Mouse (Mus musculus): ENCODE data around the gene Hist1h1a. TPM values are rescaled to one million over a fixed set of nuclear protein-coding genes. Genes with fewer than 3 reads are reported as not detected.
"Not testable (repeated sequence)": the region's sequence is repeated elsewhere in the genome, so short reads cannot be mapped to it uniquely, and the experiment has no call there.

Gene Hist1h1a
- polyA plus RNA-seq (2014; fragmentation: Nextera tagmentation; extraction: Ambion mirVana) = 2.4 and 3.6 TPM in 2 replicates

GRCm38 (mm10) chr13:23763586-23764323 is at the start of gene Hist1h1a:
Gene Hist1h1a (plus strand): TSS chr13:23763666.
- ATAC-seq (ENCODE audit: insufficient number of reproducible peaks, insufficient read depth, low FRiP score, low read depth) = peak; percentile 74
- peak within 1 kb of the TSS; percentile 67 for H3K4me2 ChIP-seq (replicated peaks; ENCODE audit: low read depth, low read length)
- peak within 1 kb of the TSS; percentile 55 for H3K9ac ChIP-seq (replicated peaks; ENCODE audit: low read depth, low read length)
- H3K9me3 ChIP-seq (ENCODE audit: control insufficient read depth, low read depth, low read length) = no peaks in the 10 kb centered on the region
- WGBS = 3% methylated on average over 34 of the region's 34 CpGs
- H3K4me3 ChIP-seq (ENCODE audit: low read depth, low read length) = peak within 1 kb of the TSS; percentile 50
- H3K4me1 ChIP-seq (ENCODE audit: control insufficient read depth, insufficient read depth, low read length) = peaks cover 11% of the 10 kb centered on the region
- H3K27me3 ChIP-seq (ENCODE audit: control insufficient read depth, insufficient read depth, low read length) = no peaks in the 10 kb centered on the region
- peak within 1 kb of the TSS; percentile 98 for H3K27ac ChIP-seq (ENCODE audit: low read length)
- H3K36me3 ChIP-seq (ENCODE audit: control insufficient read depth, insufficient read depth, low read length) = no peaks in the 10 kb centered on the region

GRCm38 (mm10) chr13:23716261-23717042 is 47.0 kb upstream of the Hist1h1a start:
- WGBS = 86% methylated on average over 5 of the region's 5 CpGs
- no peak overlapping the region for H3K4me3 ChIP-seq (ENCODE audit: low read depth, low read length)
- H3K9ac ChIP-seq (replicated peaks; ENCODE audit: low read depth, low read length) = no peak overlapping the region
- H3K36me3 ChIP-seq (ENCODE audit: control insufficient read depth, insufficient read depth, low read length) = no peaks in the 10 kb centered on the region
- ATAC-seq (ENCODE audit: insufficient number of reproducible peaks, insufficient read depth, low FRiP score, low read depth) = no peak
- no peak overlapping the region for H3K27ac ChIP-seq (ENCODE audit: low read length)
- no peak overlapping the region for H3K4me2 ChIP-seq (replicated peaks; ENCODE audit: low read depth, low read length)
- H3K9me3 ChIP-seq (ENCODE audit: control insufficient read depth, low read depth, low read length) = no peaks in the 10 kb centered on the region
- no peaks in the 10 kb centered on the region for H3K27me3 ChIP-seq (ENCODE audit: control insufficient read depth, insufficient read depth, low read length)
- H3K4me1 ChIP-seq (ENCODE audit: control insufficient read depth, insufficient read depth, low read length) = no peaks in the 10 kb centered on the region

GRCm38 (mm10) chr13:23717176-23717575 is 46.3 kb upstream of the Hist1h1a start:
- H3K4me2 ChIP-seq (replicated peaks; ENCODE audit: low read depth, low read length) = no peak overlapping the region
- H3K4me1 ChIP-seq (ENCODE audit: control insufficient read depth, insufficient read depth, low read length) = no peaks in the 10 kb centered on the region
- H3K27ac ChIP-seq (ENCODE audit: low read length) = no peak overlapping the region
- H3K9ac ChIP-seq (replicated peaks; ENCODE audit: low read depth, low read length) = no peak overlapping the region
- no peaks in the 10 kb centered on the region for H3K9me3 ChIP-seq (ENCODE audit: control insufficient read depth, low read depth, low read length)
- no peaks in the 10 kb centered on the region for H3K27me3 ChIP-seq (ENCODE audit: control insufficient read depth, insufficient read depth, low read length)
- H3K36me3 ChIP-seq (ENCODE audit: control insufficient read depth, insufficient read depth, low read length) = no peaks in the 10 kb centered on the region
- no peak overlapping the region for H3K4me3 ChIP-seq (ENCODE audit: low read depth, low read length)
- 51% methylated on average over 11 of the region's 11 CpGs for WGBS
- no peak for ATAC-seq (ENCODE audit: insufficient number of reproducible peaks, insufficient read depth, low FRiP score, low read depth)

- not testable (repeated sequence) for H3K9me3 ChIP-seq (ENCODE audit: control insufficient read depth, low read depth, low read length); H3K27me3 ChIP-seq (ENCODE audit: control insufficient read depth, insufficient read depth, low read length); H3K9ac ChIP-seq (replicated peaks; ENCODE audit: low read depth, low read length); H3K36me3 ChIP-seq (ENCODE audit: control insufficient read depth, insufficient read depth, low read length); H3K4me2 ChIP-seq (replicated peaks; ENCODE audit: low read depth, low read length); H3K27ac ChIP-seq (ENCODE audit: low read length); H3K4me3 ChIP-seq (ENCODE audit: low read depth, low read length); ATAC-seq (ENCODE audit: insufficient number of reproducible peaks, insufficient read depth, low FRiP score, low read depth); H3K4me1 ChIP-seq (ENCODE audit: control insufficient read depth, insufficient read depth, low read length)
- 15% methylated on average over 2 of the region's 2 CpGs for WGBS
These were observed 45.7 kb upstream of the Hist1h1a start for GRCm38 (mm10) chr13:23717593-23718245.

- Histone ChIP-seq H3K36me3 (ENCODE audit: control insufficient read depth, insufficient read depth, low read length) (no peaks in the 10 kb centered on the region), H3K27me3 (ENCODE audit: control insufficient read depth, insufficient read depth, low read length) (no peaks in the 10 kb centered on the region), H3K9me3 (ENCODE audit: control insufficient read depth, low read depth, low read length) (no peaks in the 10 kb centered on the region), H3K4me2 (replicated peaks; ENCODE audit: low read depth, low read length) (no peak overlapping the region), H3K27ac (ENCODE audit: low read length) (no peak overlapping the region), H3K4me1 (ENCODE audit: control insufficient read depth, insufficient read depth, low read length) (no peaks in the 10 kb centered on the region), H3K9ac (replicated peaks; ENCODE audit: low read depth, low read length) (no peak overlapping the region), H3K4me3 (ENCODE audit: low read depth, low read length) (no peak overlapping the region)
- 69% methylated on average over 4 of the region's 4 CpGs for WGBS
- no peak for ATAC-seq (ENCODE audit: insufficient number of reproducible peaks, insufficient read depth, low FRiP score, low read depth)
These were observed 39.2 kb upstream of the Hist1h1a start for GRCm38 (mm10) chr13:23724239-23724638.

GRCm38 (mm10) chr13:23725213-23725612 is 38.3 kb upstream of the Hist1h1a start:
- H3K9ac ChIP-seq (replicated peaks; ENCODE audit: low read depth, low read length) = no peak overlapping the region
- H3K4me1 ChIP-seq (ENCODE audit: control insufficient read depth, insufficient read depth, low read length) = no peaks in the 10 kb centered on the region
- no peaks in the 10 kb centered on the region for H3K27me3 ChIP-seq (ENCODE audit: control insufficient read depth, insufficient read depth, low read length)
- H3K36me3 ChIP-seq (ENCODE audit: control insufficient read depth, insufficient read depth, low read length) = no peaks in the 10 kb centered on the region
- no peak overlapping the region for H3K4me3 ChIP-seq (ENCODE audit: low read depth, low read length)
- WGBS = 40% methylated on average over 1 of the region's 1 CpGs
- H3K4me2 ChIP-seq (replicated peaks; ENCODE audit: low read depth, low read length) = no peak overlapping the region
- no peak for ATAC-seq (ENCODE audit: insufficient number of reproducible peaks, insufficient read depth, low FRiP score, low read depth)
- H3K9me3 ChIP-seq (ENCODE audit: control insufficient read depth, low read depth, low read length) = no peaks in the 10 kb centered on the region
- H3K27ac ChIP-seq (ENCODE audit: low read length) = no peak overlapping the region

- H3K4me3 ChIP-seq (ENCODE audit: low read depth, low read length) = no peak overlapping the region
- no peak for ATAC-seq (ENCODE audit: insufficient number of reproducible peaks, insufficient read depth, low FRiP score, low read depth)
- no peak overlapping the region for H3K4me2 ChIP-seq (replicated peaks; ENCODE audit: low read depth, low read length)
- no peaks in the 10 kb centered on the region for H3K27me3 ChIP-seq (ENCODE audit: control insufficient read depth, insufficient read depth, low read length)
- no peak overlapping the region for H3K27ac ChIP-seq (ENCODE audit: low read length)
- WGBS = 91% methylated on average over 18 of the region's 18 CpGs
- H3K36me3 ChIP-seq (ENCODE audit: control insufficient read depth, insufficient read depth, low read length) = no peaks in the 10 kb centered on the region
- no peaks in the 10 kb centered on the region for H3K9me3 ChIP-seq (ENCODE audit: control insufficient read depth, low read depth, low read length)
- H3K4me1 ChIP-seq (ENCODE audit: control insufficient read depth, insufficient read depth, low read length) = no peaks in the 10 kb centered on the region
- no peak overlapping the region for H3K9ac ChIP-seq (replicated peaks; ENCODE audit: low read depth, low read length)
These were observed 34.8 kb upstream of the Hist1h1a start for GRCm38 (mm10) chr13:23728472-23729191.

- H3K27ac ChIP-seq (ENCODE audit: low read length) = no peak overlapping the region
- no peaks in the 10 kb centered on the region for H3K4me1 ChIP-seq (ENCODE audit: control insufficient read depth, insufficient read depth, low read length)
- ATAC-seq (ENCODE audit: insufficient number of reproducible peaks, insufficient read depth, low FRiP score, low read depth) = no peak
- no peak overlapping the region for H3K4me2 ChIP-seq (replicated peaks; ENCODE audit: low read depth, low read length)
- no peak overlapping the region for H3K9ac ChIP-seq (replicated peaks; ENCODE audit: low read depth, low read length)
- WGBS = 90% methylated on average over 9 of the region's 9 CpGs
- H3K27me3 ChIP-seq (ENCODE audit: control insufficient read depth, insufficient read depth, low read length) = no peaks in the 10 kb centered on the region
- no peak overlapping the region for H3K4me3 ChIP-seq (ENCODE audit: low read depth, low read length)
- H3K9me3 ChIP-seq (ENCODE audit: control insufficient read depth, low read depth, low read length) = no peaks in the 10 kb centered on the region
- H3K36me3 ChIP-seq (ENCODE audit: control insufficient read depth, insufficient read depth, low read length) = no peaks in the 10 kb centered on the region
These were observed 34.3 kb upstream of the Hist1h1a start for GRCm38 (mm10) chr13:23729192-23729525.
